Mouse (Mus musculus): ENCODE data around the gene Myo16.

The Myo16 gene

DNA sequence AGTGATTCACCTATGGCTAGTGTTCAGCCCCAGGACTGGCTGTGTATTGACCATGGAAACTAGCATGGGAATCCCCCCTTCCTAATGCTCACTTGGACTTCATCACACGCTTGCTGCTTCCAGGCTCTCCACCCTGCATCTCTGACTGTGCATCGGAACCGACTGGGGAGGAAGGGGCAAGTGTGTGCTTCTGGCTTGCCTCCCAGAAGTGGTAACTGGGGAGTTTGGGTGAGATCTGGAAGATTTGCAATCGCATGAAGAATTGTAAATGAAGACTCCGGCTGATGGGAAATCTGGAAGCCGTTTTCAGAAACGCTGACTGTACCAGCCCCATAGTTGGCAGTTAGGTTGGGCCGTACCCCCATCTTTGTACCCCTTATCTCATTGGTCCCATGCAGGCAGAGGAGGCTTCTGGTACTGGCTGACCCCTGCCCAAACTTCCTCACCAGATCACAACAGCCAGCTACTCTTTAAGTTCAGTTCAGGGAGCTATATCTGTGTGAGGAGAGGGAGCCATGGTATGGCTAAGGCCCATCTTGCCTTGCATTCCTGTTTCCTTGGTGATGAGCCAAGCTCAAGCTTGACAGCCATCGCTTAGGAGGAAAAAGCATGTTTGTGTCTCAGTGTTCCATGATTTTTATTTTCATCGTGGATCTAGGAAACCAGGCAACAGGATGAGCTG, 336.2 kb downstream of the Myo16 start:
- POLR2A ChIA-PET = no interaction called here
- CTCF ChIA-PET = no interaction called here

DNA sequence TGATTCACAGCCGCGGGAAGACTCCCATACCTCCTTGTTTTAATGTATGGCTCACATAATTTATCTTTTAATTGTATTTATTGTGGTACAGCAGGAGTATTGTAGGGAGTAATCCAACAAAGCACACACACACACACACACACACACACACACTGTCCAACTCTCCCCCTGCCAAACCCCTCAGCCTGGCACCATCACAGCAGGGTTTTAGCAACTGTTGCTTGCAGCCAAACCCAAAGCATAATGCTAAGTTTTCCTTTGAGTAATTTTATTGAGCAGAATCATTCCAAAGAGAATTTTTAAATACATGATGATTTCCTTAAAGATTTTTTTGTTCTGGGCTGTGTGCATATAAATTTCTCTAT, 336.7 kb downstream of the Myo16 start:
- CTCF ChIA-PET = no interaction called here
- POLR2A ChIA-PET = no interaction called here

DNA sequence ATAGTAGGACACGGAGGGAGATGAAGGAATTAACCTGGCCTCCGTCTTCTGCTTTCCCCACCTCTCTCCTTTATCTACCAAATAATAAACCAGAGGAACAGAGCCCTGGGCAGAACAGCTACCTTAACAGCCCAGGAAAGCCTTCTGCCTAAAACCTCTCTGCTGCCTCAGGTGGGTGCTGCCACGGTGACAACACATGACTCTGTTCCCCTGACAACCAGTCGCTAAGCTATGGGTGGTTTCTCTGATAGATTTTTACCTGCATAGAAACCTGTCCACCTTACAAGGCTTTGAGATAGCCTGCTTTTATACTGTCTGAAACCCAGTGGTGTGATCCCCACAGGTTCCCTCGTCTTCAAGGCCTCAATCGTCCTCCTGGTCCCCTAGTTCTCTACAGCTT, 337.2 kb downstream of the Myo16 start:
- CTCF ChIA-PET = no interaction called here
- POLR2A ChIA-PET = no interaction called here

DNA sequence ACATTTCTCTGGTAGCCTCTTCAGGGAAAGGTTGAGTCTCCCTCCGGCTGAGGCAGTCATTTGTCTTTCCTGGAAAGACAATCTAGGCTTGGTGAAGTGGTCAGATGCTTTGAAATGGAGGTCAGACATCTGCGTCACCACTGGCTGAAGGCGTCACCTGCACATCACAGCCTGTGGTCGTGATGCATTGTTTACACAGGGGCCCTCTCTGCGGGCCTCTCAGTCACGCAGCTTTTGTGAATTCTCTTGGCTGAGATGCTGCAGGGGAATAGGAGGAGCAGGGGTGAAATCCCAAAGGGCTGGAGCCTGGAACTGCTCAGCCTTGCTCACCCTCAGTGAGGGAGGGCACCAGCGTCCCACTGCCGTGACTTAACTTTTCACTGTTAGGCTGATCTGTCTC, 346.1 kb downstream of the Myo16 start:
- POLR2A ChIA-PET = no interaction called here
- CTCF ChIA-PET = no interaction called here

DNA sequence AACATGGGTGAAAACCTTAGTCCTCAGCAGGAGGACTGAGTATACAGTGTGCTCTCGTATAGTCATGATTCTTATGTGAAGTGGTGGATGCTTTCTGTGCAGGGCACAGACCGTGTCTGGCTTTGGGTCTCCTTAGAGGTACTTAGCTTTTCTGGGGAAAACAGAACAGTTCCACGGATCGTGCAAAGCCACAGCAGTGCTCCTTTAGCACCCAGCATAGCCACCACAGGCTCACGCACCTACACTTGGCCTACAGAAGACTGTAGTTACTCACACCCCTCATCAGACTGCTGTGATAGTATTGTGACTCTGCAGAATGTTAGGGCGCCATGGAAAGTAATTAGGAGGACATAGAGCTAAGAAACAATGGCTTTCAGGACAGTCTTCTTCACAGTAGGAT, 346.8 kb downstream of the Myo16 start:
- CTCF ChIA-PET = no interaction called here

DNA sequence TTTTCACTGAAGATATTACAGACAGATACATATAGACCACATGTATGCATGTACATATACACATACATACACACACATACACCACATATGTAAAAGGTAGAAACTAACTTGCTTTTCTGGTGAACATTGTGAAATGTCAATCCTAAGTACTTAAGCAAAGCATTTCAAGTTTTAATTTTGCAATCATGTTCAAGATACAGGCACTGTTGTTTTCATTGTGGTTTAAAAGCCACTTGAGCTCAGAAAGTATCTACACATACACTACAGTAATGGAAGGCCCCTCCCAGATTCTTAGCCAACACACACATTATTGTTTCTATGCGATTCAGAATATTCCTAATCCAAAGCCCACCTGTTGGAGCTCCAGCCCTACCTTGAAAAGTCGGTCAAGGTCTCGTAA, 348.0 kb downstream of the Myo16 start:
- ChIA-PET CTCF (no interaction called here), POLR2A (no interaction called here)

More for the DNA sequence above, 346.8 kb downstream of the Myo16 start:
- POLR2A ChIA-PET = interaction anchor here in 1 of 4 experiments (0.6 kb wide), 1 partner anchor 23 kb away, joined by 3 read pairs; no protein-coding TSS in a partner anchor

DNA sequence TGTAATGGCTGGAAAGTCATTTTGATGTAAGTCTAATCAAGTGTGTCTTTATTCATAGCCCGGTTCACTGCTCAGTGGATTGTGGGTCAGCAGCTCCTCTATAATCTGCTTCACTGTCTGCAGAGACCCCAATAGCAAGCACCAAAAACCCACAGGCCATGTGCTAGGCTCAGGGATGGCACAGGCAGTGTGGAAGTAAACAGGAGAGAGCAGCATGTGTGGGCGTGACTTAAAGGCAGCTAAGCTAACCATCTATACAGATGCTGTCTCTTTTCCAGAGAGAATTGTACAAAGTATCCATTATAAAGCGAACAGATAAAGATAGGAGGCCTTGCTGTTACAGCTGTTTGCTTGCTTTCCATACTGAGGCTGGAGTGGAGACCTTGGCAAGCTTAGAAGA, 358.4 kb downstream of the Myo16 start:
- ChIA-PET CTCF (no interaction called here), POLR2A (no interaction called here)

DNA sequence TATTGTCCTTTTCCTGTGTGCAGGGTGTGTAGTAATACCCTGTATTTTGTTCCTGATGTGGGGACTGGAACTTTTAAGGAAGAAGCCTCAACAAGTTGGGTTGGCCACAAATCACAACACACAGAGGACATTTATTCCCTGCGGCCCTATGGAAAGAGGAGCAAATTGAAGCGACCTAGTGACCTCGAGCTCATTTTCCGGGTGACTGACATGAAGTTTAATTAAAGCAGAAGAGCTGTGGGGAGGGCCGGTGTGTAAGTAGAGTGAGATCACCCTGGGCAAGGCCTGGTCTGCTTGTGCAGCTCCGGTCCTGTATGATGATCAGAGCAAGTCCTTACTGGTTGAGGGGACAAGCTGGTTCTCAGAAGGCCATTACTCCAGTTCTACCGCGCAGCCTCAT, 363.7 kb downstream of the Myo16 start:
- POLR2A ChIA-PET = interaction anchor here in 1 of 4 experiments (1.5 kb wide), 1 partner anchor 9 kb away, joined by 3 read pairs; no protein-coding TSS in a partner anchor
- CTCF ChIA-PET = no interaction called here

DNA sequence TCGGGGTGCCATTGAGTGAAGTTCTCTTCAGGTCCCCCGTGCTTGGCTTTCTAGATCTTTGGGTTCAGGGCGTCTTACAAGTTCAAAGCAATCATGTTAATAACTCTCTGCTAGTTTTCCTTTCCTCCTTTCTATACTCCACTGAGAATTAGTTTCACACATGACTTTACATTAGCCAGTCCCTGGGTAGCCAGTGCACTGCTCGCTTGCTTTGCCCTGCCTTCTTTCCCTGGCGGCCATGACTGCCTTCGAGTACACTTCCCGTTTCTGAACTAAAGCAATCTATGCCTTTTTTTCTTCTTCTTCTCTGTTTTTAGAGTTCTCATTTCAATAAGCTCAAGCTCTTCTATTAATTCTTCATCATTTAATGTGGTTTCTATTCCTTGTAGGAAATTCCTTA, 365.6 kb downstream of the Myo16 start:
- POLR2A ChIA-PET = no interaction called here
- CTCF ChIA-PET = no interaction called here

DNA sequence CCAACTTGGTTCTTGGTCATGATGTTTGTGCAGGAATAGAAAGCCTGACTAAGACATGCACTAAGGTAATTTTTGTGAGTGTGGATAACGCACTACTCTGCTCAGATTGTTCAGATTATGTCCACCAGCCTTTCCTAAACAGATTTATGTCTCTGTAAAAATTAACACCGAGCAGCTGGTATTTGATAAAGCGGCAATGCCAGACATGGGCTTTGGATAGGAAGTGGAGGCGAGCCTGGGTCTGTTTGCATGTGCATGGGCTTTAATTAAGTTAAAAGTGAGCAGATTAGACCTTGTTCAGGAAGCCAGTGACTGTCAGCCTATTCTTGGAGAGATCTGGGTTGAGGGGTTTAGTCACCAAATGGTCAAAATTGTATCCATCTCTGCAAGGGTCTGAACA, 367.8 kb downstream of the Myo16 start:
- POLR2A ChIA-PET = no interaction called here
- CTCF ChIA-PET = no interaction called here

DNA sequence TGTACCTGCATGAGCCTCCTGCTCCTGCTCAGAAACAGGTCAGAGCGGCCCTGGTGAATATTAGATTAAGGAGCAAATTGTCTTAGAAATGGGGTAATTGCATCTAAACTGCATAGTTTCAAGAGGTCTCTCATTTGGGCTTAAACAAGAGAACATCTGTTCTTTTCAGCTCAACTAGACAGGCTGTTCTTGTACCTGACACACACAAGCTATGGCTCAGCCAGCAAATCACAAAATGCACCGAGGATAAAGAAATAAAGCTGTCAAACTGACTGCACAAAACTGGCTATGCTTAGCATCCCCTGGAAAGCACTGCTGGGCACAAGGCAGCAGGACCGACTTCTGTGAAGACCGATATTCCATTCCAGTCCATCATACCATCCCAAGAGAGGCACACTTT, 372.0 kb downstream of the Myo16 start:
- CTCF ChIA-PET = no interaction called here
- POLR2A ChIA-PET = interaction anchor here in 1 of 4 experiments (1.0 kb wide), 1 partner anchor 8 kb away, joined by 3 read pairs; no protein-coding TSS in a partner anchor

DNA sequence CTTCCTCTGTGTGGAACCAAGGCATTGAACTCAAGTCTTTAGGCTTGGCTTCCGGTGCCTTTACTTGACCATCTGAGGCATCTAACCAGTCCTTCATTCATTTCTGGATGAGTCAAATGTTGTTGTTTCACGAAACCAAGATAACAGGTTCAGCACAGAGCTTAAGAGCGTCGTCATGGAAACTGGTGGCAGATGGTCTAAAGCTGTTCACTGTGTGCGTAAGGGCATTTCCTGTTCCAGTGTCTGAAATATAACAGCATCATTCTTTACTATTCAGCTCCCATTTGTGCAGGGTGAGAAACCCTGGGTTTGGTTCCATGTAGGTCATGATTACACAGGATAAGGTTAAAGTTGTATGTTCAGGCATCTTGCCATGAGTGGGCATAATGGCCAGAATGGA, 372.9 kb downstream of the Myo16 start:
- CTCF ChIA-PET = no interaction called here

DNA sequence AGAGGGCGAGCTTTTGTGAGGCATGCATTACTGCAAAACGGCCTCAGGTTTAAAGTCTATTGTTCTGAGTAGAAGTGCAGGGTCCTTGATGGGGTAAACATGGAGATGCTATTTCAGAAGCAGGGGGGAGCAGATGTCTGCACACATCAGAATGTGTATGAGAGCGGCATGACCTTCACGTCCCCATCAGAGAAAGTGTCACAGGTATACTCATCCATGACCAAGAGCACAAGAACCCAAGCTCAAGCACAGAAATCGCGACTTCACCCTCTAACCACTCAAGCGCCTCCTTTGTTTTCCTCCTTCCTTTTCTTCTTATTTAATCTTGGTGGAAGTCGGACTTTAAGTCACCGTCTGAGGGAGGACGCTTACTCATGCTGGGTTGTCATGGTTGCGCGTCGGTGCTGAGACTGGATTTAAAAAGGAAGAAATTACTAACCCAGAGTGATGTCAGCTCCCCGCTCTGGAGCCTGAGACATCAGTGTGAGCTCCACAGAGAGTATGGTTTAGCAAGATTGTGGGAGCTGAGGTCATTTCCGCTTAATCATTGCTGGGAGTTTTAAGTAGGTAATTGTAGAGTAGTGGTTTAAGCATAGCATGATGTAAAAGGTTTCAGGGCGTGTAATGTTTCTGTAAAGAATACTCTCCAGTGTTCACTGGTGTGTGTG, 381.0 kb downstream of the Myo16 start:
- POLR2A ChIA-PET = no interaction called here
- CTCF ChIA-PET = interaction anchor here in 2 of 4 experiments (0.6 to 0.7 kb wide), 2 partner anchors 87 to 193 kb away, joined by 4 to 6 read pairs; no protein-coding TSS in a partner anchor

More for the DNA sequence above, 372.9 kb downstream of the Myo16 start:
- POLR2A ChIA-PET = interaction anchor here in 1 of 4 experiments (1.0 kb wide), 1 partner anchor 9 kb away, joined by 3 read pairs; no protein-coding TSS in a partner anchor

DNA sequence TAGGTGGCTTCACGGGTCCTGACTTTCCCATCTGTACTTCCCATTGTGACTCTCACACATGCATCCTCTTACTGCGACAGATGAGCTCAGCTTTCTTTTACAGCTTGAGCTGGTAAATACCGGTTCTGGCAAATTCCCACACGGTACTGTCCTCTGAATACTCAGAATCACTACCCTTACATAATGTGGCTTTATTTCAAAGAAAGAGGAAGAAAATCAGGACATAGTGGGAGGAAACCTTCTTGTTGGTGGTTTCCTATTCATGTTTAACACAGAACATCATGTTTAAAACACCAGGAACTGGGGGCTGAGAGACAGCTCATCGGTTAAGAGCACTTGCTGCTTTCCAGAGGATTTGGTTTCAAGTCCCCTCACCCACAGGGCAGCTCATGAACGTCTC, 384.6 kb downstream of the Myo16 start:
- CTCF ChIA-PET = no interaction called here
- POLR2A ChIA-PET = no interaction called here

DNA sequence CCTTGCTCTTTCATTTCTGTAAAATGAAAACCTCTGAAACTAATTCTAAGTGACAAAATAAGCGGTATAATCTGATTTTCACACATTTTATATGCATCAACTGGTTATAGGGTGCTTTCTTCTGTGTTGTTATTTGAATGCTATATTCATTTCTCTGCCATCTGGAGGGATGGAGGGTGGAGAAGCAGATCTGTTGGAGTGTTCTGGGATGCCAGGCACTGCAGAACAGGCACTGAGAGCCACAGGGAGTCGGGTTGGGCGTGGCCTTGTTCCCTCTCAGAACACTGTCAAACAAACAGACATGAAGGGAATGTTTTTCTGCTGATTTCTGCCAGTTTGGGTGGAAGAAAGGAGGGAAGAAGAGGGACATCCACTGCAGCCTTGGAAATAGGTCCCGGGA, 386.0 kb downstream of the Myo16 start:
- CTCF ChIA-PET = no interaction called here
- POLR2A ChIA-PET = interaction anchor here in 1 of 4 experiments (0.6 kb wide), 1 partner anchor 280 kb away, joined by 3 read pairs; no protein-coding TSS in a partner anchor

DNA sequence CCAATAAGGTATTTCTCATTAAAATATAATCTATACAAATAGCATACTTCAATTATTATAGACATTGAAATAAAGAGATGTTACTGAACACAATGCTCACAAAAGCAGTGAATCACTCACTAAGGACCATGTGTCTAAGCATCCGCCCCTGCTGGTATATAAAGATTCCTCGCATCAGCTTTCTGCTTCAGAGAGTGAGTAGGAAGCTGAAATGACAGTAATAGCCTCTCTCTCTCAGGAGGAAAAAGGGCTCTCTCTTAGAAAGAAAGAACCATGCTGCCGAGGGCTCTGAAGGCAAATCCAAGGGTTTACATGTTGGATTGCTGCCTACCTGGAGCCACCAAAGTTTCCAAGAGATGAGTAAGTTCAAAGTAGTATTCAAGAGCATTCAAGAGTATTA, 392.2 kb downstream of the Myo16 start:
- CTCF ChIA-PET = no interaction called here

DNA sequence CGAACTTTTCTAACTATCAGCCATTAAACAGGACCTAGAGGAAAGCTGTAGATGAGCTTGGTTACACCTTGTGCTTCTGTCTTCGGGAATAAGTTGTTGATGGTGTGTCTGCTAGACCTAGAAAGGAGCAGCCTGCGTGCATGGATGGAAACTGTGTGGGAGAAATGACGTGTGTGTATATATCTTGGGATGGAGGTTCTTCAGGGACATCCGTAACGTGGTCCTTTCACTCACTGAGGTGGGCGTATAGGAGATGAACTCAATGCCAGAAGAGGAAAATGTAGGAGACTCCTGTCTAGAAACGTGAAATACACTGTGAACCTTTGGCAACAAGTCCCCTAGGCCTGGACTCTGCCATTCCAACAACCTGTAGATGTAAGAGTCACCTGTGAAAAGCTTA, 392.8 kb downstream of the Myo16 start:
- ChIA-PET CTCF (no interaction called here), POLR2A (interaction anchor here in 1 of 4 experiments (1.1 kb wide), 1 partner anchor 9 kb away, joined by 3 read pairs; no protein-coding TSS in a partner anchor)

More for the DNA sequence above, 392.2 kb downstream of the Myo16 start:
- POLR2A ChIA-PET = interaction anchor here in 1 of 4 experiments (1.1 kb wide), 1 partner anchor 9 kb away, joined by 3 read pairs; no protein-coding TSS in a partner anchor

DNA sequence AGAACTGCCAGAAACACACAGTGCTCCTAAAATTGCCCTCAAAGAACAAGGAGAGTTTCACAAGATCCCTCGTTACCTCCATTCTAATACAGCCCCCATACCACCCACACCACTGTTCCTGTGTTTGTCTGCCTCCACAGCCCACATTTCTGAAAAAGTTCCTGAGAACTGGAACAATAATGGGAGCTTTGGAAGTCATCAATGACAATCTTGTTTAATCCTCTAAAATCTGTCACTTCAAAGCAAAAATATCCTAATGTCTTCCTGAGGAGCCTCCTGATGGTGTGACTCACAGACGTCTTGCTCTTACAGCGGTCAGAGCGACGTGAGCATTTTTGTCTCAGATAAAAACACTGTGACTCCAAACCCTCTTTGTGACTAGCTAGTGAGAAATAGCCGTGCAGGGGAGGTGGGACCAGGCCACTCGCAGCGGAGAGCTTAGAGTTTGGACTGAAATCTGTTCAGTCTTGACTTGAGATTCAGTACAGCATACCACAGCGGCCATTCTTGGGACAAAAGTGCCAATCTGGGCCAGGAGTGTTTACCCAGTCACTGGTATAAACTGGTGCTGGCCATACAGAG, 394.4 kb downstream of the Myo16 start:
- POLR2A ChIA-PET = no interaction called here
- CTCF ChIA-PET = interaction anchor here in 1 of 4 experiments (0.6 kb wide), 1 partner anchor 14 kb away, joined by 3 read pairs; no protein-coding TSS in a partner anchor

DNA sequence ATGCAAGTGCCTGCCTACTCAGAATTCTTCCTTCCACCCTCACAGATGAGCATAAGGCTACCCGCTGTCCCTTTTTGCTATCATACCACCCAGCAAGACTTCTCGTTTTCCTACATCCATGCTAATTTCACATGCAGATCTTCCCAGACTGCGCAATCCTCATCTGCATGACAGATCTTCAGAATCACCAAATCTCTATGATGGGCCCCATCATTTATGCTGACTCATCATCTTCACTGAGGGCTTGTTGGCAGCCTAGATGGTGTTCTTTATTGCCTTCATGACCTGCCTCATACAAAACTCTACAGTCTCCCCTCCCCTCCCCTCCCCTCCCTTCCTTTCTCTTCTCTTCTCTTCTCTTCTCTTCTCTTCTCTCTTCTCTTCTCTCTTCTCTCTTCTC, 395.7 kb downstream of the Myo16 start:
- ChIA-PET POLR2A (no interaction called here), CTCF (no interaction called here)

DNA sequence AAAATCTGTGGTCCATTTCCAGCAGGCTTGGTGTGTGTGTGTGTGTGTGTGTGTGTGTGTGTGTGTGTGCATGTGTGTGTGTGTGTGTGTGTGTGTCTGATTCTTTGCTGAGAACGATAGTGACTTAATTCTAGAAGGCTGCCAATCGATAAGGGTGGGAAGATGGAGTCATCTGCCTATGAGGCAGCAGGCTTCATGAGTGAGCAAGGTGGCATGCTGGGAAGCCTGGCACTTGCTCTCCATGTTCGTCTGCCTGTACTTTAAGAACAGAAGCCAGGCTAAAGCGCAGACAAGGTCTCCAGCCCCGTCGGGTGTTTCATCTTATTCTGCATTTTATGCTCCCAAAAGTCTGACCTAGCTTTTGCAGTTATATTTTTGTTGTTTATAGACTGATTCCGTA, 404.2 kb downstream of the Myo16 start:
- CTCF ChIA-PET = no interaction called here
- POLR2A ChIA-PET = no interaction called here

DNA sequence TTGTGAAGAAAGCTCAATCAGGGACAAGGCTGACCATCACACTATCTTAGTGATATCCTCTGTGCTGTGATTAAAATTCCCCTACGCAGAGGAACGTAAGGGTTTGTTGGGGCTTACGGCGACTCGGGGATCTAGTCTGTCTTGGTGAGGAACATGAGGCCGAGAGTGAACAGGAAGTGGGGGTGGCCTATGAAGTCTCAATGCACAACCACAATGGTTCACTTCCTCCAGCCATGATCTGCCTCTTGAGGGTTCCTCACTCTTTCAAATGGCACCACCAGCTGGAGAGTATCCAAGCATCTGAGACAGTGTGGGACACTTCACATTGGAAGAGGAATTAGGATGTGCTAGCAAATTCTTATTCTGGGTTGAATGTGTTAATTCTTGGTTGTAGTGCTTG, 405.8 kb downstream of the Myo16 start:
- CTCF ChIA-PET = no interaction called here
- POLR2A ChIA-PET = no interaction called here

All from embryonic stem cell, embryonic (primary cell).